Mouse (Mus musculus) heart, adult 18-20 months (tissue): ENCODE results near the gene Gm21958. TPM values are rescaled to one million over a fixed set of nuclear protein-coding genes. Genes with fewer than 3 reads are reported as not detected.
"Not testable (repeated sequence)": the region's sequence is repeated elsewhere in the genome, so short reads cannot be mapped to it uniquely, and the experiment has no call there.

Experiments
- DNase-seq, 2 experiments: peaks; one replicate each; pipeline ENCODE4 v3.0.0; 2021 to 2022; ENCODE audit warnings: mixed read lengths in 1 of 2
- total RNA-seq, 2 experiments: library from RNA; stranded (reverse); gene quantifications; 2 replicates each; pipeline ENCODE4 v1.2.3; 2021

The Gm21958 gene
- total RNA-seq, 2 experiments from 2014 or later = not detected

- DNase-seq = peak in 1 of 2 experiments; percentile 19
Measured at GRCm38 (mm10) chr3:54723741-54724500, 9.8 kb upstream of the Gm21958 start.

GRCm38 (mm10) chr3:54718947-54719346, 4.8 kb upstream of the Gm21958 start:
- DNase-seq = peak in 1 of 2 experiments; percentile 16

- no peak for DNase-seq
Measured at GRCm38 (mm10) chr3:54717348-54717747, 3.2 kb upstream of the Gm21958 start.

- no peak for DNase-seq
Measured at GRCm38 (mm10) chr3:54715461-54715860, 1.3 kb upstream of the Gm21958 start.

GRCm38 (mm10) chr3:54708972-54709371, 5.2 kb downstream of the Gm21958 start:
- peak; percentile 13 to 34 for DNase-seq

- not testable (repeated sequence) for DNase-seq
Measured at GRCm38 (mm10) chr3:54704106-54704505, 10.0 kb downstream of the Gm21958 start.

GRCm38 (mm10) chr3:54699759-54700301, 14.3 kb downstream of the Gm21958 start:
- no peak for DNase-seq

- DNase-seq = no peak
Measured at GRCm38 (mm10) chr3:54693056-54693415, 21.1 kb downstream of the Gm21958 start.

GRCm38 (mm10) chr3:54692202-54693055, 21.7 kb downstream of the Gm21958 start, which contains the start of gene Supt20:
TSS of gene Supt20 (plus strand) at chr3:54692807.
- DNase-seq = peak; percentile 93 to 97

- DNase-seq = peak in 1 of 2 experiments; percentile 22
Measured at GRCm38 (mm10) chr3:54689091-54689490, 25.1 kb downstream of the Gm21958 start.

- no peak for DNase-seq
Measured at GRCm38 (mm10) chr3:54687245-54687644, 26.9 kb downstream of the Gm21958 start.

- DNase-seq = no peak
Measured at GRCm38 (mm10) chr3:54685202-54685601, 29.0 kb downstream of the Gm21958 start.

- no peak for DNase-seq
Measured at GRCm38 (mm10) chr3:54681310-54682204, 32.6 kb downstream of the Gm21958 start.

GRCm38 (mm10) chr3:54676818-54677217, 37.3 kb downstream of the Gm21958 start:
- no peak for DNase-seq

GRCm38 (mm10) chr3:54672557-54673529, 41.3 kb downstream of the Gm21958 start:
- DNase-seq = peak; percentile 18 to 64

GRCm38 (mm10) chr3:54672111-54672510, 42.0 kb downstream of the Gm21958 start:
- DNase-seq = no peak

- no peak for DNase-seq
Measured at GRCm38 (mm10) chr3:54669559-54669958, 44.6 kb downstream of the Gm21958 start.

GRCm38 (mm10) chr3:54668722-54669121, 45.4 kb downstream of the Gm21958 start:
- DNase-seq = no peak

GRCm38 (mm10) chr3:54668141-54668540, 46.0 kb downstream of the Gm21958 start:
- DNase-seq = no peak
